Mouse (Mus musculus): ENCODE measurements around the gene Xirp1. TPM values are rescaled to one million over a fixed set of nuclear protein-coding genes. Genes with fewer than 3 reads are reported as not detected.

Gene Xirp1
- polyA plus RNA-seq, 1 experiment from 2014 or later, result 0.06 TPM

DNA sequence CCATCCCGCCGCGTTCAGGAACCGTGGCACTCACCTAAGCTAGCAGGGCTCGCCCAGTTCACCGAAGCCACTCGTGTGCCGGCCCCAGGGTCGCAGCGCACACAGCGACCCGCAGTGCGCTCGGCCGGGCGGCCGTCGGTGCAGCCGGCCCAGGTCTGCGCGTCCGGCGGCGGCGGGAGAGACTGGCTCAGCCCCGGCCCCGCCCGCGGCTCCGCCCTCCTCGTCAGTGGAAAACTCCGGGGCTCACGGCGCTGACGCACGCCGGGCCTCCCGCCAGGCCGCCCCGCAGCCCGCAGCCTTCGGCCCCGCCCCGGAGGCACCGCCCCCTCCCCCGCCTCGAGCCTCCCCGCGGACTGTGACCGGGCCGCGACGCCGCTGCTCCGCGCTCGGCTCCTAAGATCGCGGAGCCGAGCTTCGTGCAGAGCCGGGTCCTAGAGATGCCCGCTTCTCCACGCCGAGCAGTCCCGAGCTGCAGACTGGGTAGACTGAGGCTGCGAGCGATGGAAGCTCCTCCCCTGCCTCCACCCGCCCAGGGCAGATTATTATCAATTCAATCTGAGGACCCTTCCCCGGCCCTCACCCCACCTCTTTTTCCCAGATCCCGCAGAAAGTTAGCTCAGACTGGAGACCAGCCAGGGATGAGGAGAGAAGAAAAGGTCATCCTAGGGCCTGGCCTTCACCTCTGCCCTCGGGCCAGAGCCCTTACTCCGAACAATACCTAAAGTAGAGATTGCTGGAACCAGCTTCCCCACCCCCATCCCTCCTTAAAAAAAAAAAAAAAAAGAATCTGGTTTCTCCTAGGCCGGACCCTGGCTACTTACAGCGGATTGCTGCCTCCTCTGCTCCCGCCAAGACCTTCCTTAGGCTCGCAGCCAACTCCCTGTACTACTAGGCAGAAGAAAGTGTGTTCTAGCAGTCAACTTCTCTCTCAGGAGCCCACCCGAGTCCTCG, 39.5 kb downstream of the Xirp1 start:
- no peak overlapping the region for H3K27ac ChIP-seq (replicated peaks)

GRCm38 (mm10) chr9:119982956-119983551, 40.3 kb downstream of the Xirp1 start:
- Histone ChIP-seq H3K9me3 (no peaks in the 10 kb centered on the region), H3K27ac (replicated peaks) (no peak overlapping the region), H3K36me3 (no peaks in the 10 kb centered on the region), H3K4me2 (peak overlapping the region; percentile 87), H3K9ac (peak overlapping the region; percentile 75), H3K27me3 (peaks cover 32% of the 10 kb centered on the region), H3K4me1 (replicated peaks) (peaks cover 53% of the 10 kb centered on the region), H3K4me3 (peak overlapping the region; percentile 60)
- ATAC-seq (ENCODE audit: low read depth), result no peak
- WGBS, result 2% methylated on average over 46 of the region's 48 CpGs

More for the DNA sequence above, 39.5 kb downstream of the Xirp1 start:
- Histone ChIP-seq H3K4me3 (peak overlapping the region; percentile 60), H3K9me3 (no peaks in the 10 kb centered on the region), H3K36me3 (no peaks in the 10 kb centered on the region), H3K4me1 (replicated peaks) (peaks cover 45% of the 10 kb centered on the region), H3K4me2 (peak overlapping the region; percentile 87), H3K9ac (peak overlapping the region; percentile 75), H3K27me3 (peaks cover 32% of the 10 kb centered on the region)
- 1% methylated on average over 75 of the region's 79 CpGs for WGBS
- ATAC-seq (ENCODE audit: low read depth), result peak; percentile 67

GRCm38 (mm10) chr9:119982241-119982811, 41.1 kb downstream of the Xirp1 start:
- H3K27me3 ChIP-seq, result peaks cover 32% of the 10 kb centered on the region
- ATAC-seq (ENCODE audit: low read depth), result peak; percentile 24; the same call in 1 of the 2 replicates
- no peak overlapping the region; the same call in 1 of the 2 replicates for H3K27ac ChIP-seq (replicated peaks)
- WGBS, result 2% methylated on average over 11 of the region's 11 CpGs
- H3K9me3 ChIP-seq, result no peaks in the 10 kb centered on the region
- peaks cover 60% of the 10 kb centered on the region for H3K4me1 ChIP-seq (replicated peaks)
- H3K4me2 ChIP-seq, result peak overlapping the region; percentile 87
- H3K9ac ChIP-seq, result peak overlapping the region; percentile 75; the same call in 1 of the 2 replicates
- no peaks in the 10 kb centered on the region for H3K36me3 ChIP-seq
- H3K4me3 ChIP-seq, result peak overlapping the region; percentile 60

DNA sequence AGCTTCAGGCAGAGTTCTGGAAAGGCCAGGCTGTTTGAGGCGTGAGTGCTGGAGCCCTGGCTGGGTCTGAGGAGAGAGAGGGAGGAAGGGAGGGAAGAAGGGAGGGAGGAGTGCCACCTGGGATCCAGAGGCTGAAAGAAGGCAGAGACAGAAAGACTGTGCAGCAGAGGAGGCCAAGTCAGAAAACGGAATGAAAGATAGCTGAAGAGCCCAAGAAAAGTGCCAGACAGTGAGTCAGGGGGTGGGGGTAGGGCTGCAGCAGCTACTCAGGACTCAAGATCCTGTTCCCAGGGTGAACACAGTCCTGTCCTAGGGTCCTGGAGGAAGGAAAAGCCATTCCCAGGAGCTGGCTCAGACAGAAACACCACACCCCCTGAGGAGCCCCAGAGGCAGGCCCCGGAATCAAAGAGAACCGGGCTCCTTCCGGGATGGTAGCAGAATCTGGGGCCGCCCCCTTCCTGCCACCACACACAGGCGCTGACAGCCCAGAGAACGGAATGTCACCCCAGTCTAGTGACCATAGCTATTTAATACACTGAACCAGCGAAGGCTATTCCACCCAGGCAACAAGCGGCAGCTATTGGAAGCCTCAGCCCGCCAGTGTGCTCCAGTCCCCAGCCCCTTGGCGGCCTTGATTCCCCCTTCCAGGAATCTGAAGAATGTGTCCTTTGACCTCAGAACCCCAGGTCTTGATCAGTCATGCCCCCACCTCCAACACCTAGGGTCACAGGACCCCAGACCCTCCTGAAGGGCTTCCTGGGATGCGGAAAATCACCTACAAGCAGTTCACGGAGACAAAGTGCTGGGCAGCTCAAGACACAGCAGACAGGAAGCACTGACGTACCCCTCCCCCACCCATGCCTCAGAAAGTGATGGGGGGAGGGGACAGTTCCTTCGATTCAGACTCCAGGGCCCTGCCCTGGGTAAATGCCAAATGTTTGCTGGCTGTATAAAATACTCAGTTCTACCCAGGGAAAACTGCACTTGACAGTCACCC, 41.9 kb downstream of the Xirp1 start:
- ATAC-seq (ENCODE audit: low read depth), result peak; percentile 5; the same call in 1 of the 2 replicates
- Histone ChIP-seq H3K9ac (peak overlapping the region; percentile 75), H3K4me3 (peak overlapping the region; percentile 60), H3K27me3 (peaks cover 28% of the 10 kb centered on the region), H3K36me3 (no peaks in the 10 kb centered on the region), H3K27ac (replicated peaks) (peak overlapping the region; percentile 75), H3K4me2 (peak overlapping the region; percentile 87), H3K4me1 (replicated peaks) (peaks cover 64% of the 10 kb centered on the region), H3K9me3 (no peaks in the 10 kb centered on the region)
- WGBS, result 2% methylated on average over 16 of the region's 16 CpGs

DNA sequence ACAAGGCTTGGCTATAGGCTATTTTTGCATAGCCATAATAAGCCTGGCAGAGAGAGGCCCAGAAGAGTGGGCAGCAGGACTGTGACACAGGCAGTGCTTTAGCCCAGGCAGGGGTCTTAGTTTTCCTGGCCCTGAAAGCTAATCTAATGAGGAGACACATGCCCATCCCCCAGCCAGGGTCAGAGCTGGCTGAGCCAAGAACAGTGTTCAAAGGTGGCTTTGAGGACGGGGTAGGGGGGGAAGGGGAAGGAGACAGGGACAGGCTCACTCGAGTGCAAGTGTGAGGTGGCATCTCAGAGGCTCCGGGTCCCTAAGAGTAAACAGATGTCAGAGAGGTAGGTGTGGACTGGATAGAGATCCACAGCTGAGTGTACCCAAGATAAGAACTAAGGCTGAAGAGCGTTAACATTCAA, 42.6 kb downstream of the Xirp1 start:
- WGBS, result 9% methylated on average over 4 of the region's 4 CpGs
- Histone ChIP-seq H3K4me3 (no peak overlapping the region), H3K4me1 (replicated peaks) (peaks cover 64% of the 10 kb centered on the region), H3K4me2 (peak overlapping the region; percentile 87), H3K9me3 (no peaks in the 10 kb centered on the region), H3K27me3 (peaks cover 28% of the 10 kb centered on the region), H3K27ac (replicated peaks) (peak overlapping the region; percentile 75), H3K9ac (peak overlapping the region; percentile 54; the same call in 1 of the 2 replicates), H3K36me3 (no peaks in the 10 kb centered on the region)
- no peak for ATAC-seq (ENCODE audit: low read depth)

DNA sequence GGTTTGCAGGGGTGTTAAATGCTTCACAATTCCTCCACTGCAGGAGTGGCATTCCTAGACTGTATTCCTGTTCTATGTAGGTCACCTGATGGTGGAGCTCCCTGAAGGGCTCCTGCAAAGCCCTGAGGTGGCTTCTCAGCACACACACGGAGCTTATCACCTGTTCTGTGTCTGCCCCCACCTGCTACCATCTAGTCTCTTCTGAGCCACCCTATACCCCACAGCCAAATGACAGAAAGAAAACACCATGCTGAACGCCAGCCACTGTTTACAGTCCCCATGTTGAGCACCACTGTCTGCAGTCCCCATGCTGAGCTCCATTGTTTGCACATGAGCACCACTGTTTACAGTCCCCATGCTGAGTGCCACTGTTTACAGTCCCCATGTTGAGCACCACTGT, 43.6 kb downstream of the Xirp1 start:
- H3K27ac ChIP-seq (replicated peaks), result no peak overlapping the region
- H3K9ac ChIP-seq, result no peak overlapping the region
- H3K9me3 ChIP-seq, result no peaks in the 10 kb centered on the region
- no peak for ATAC-seq (ENCODE audit: low read depth)
- H3K4me3 ChIP-seq, result no peak overlapping the region
- no peak overlapping the region for H3K4me2 ChIP-seq
- H3K27me3 ChIP-seq, result peaks cover 28% of the 10 kb centered on the region
- H3K36me3 ChIP-seq, result no peaks in the 10 kb centered on the region
- WGBS, result 50% methylated on average over 2 of the region's 2 CpGs
- peaks cover 64% of the 10 kb centered on the region for H3K4me1 ChIP-seq (replicated peaks)

DNA sequence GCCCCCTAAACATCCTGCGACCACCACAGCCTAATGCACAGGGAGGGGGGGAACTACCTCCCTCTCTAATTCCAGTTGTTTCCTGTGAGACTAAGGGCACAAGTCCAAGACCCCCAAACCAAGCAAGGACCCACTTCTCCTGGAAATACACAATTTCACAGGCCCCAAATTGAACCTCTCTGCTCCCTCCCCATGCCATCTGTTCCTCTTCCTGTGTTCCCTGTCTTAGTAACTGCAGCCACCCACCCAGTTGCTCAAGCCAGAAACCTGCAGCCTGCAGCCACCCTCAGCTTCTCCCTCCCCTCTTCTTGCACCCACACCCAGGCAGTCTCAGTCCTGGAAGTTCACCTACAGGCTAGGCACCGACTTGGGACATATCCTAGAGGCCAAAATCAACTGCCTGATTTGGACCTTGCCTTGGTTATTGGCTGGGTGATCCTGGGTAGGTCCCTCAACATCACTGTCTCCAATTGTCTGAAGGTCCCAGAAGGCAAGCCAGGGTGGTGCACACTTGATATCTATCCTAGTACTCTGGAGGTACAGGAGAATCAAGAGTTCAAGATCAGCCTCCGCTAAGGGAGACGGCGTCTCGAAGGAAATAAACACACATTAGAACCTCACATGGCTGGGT, 44.5 kb downstream of the Xirp1 start:
- no peak for ATAC-seq (ENCODE audit: low read depth)
- WGBS, result 90% methylated on average over 6 of the region's 6 CpGs
- Histone ChIP-seq H3K36me3 (peaks cover 2% of the 10 kb centered on the region; the same call in 1 of the 2 replicates), H3K27me3 (peaks cover 21% of the 10 kb centered on the region), H3K27ac (replicated peaks) (no peak overlapping the region), H3K4me1 (replicated peaks) (peaks cover 57% of the 10 kb centered on the region), H3K4me2 (no peak overlapping the region), H3K4me3 (no peak overlapping the region), H3K9me3 (no peaks in the 10 kb centered on the region), H3K9ac (no peak overlapping the region)

DNA sequence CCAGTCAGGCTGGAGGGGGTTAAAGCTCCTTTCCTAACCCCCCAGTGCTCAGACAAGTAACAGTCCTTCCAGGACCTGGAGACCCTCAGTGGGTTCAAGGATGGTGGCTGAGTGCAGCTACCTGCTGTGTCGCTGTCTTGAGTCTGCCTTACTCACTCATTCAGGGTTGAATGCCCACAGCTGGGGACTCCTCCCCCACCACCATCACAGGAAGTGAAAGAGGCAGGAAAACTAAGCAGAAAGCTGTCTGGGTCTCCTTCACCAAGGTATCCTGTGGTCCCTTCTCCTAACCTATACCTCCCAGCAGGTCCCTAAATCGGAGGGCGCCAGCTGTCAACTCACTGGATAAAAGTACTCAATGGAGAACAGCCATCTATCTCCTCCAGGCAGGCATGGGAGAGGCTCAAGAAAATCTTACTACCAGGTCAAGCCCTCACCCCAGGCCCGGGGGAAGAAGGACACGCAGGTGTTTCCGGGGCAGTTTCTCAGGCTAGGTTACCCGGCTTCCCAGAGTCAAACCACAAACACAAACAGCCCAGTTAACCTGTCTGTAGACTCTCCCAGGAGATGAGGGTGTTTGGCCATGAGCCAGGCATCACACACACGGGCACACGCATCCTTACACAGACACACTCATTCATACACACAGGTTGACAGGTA, 45.1 kb downstream of the Xirp1 start:
- Histone ChIP-seq H3K9me3 (no peaks in the 10 kb centered on the region), H3K4me3 (no peak overlapping the region), H3K9ac (no peak overlapping the region), H3K27me3 (peaks cover 17% of the 10 kb centered on the region), H3K27ac (replicated peaks) (no peak overlapping the region), H3K36me3 (peaks cover 6% of the 10 kb centered on the region; the same call in 1 of the 2 replicates), H3K4me2 (no peak overlapping the region), H3K4me1 (replicated peaks) (peaks cover 53% of the 10 kb centered on the region)
- 63% methylated on average over 9 of the region's 9 CpGs for WGBS
- ATAC-seq (ENCODE audit: low read depth), result no peak

DNA sequence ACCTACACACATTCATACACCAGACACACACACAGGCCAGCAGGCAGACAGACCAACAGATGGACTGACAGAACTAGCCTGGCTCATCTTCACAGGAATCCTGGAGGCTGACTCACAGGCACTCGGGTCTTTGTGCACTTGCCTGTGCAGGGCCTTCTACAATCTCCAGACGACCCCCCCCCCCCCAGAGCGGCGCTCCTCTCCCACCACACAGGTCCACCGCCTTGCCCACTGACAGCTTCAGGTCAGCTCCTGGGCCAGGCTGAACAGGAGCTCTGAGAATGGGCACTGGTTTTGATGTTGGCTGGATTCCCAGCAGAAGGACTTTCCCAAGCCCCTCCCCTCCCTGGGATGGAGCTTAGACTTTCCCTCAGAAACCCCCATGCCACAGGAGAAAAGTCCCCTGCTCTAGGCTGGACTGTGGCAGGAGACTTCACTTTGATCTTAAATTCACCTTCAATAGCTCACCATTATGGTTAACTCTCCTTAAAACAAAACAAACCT, 45.8 kb downstream of the Xirp1 start:
- no peak overlapping the region for H3K4me2 ChIP-seq

More for the DNA sequence above, 45.8 kb downstream of the Xirp1 start:
- Histone ChIP-seq H3K9me3 (no peaks in the 10 kb centered on the region), H3K4me1 (replicated peaks) (peaks cover 46% of the 10 kb centered on the region), H3K9ac (0 out of 2 replicates have a peak overlapping the region, but pooled peaks have one; percentile 17), H3K27ac (replicated peaks) (no peak overlapping the region), H3K4me3 (no peak overlapping the region), H3K36me3 (peaks cover 10% of the 10 kb centered on the region; the same call in 1 of the 2 replicates), H3K27me3 (peaks cover 11% of the 10 kb centered on the region)
- no peak for ATAC-seq (ENCODE audit: low read depth)
- WGBS, result 43% methylated on average over 5 of the region's 5 CpGs

All from neural tube, embryonic 13.5 days (tissue).